Mouse (Mus musculus) heart, embryonic 12.5 days (tissue): ENCODE measurements around the gene Atf2. TPM values are rescaled to one million over a fixed set of nuclear protein-coding genes. Genes with fewer than 3 reads are reported as not detected.

Experiments used
- ATAC-seq: fragments of 200-750 bp; cut with Nextera tagmentation; 2 replicates; pipeline ENCODE4 v1.8.0; 2017; ENCODE audit warnings: moderate TSS enrichment, moderate library complexity; ENCODE audit not compliant: insufficient number of reproducible peaks, low FRiP score
- H3K27ac ChIP-seq: fragments of 300-500 bp; sonication (generic); 2 replicates; pipeline ENCODE4 v1.5.1; 2016; ENCODE audit warnings: mild to moderate bottlenecking, moderate library complexity; ENCODE audit not compliant: poor library complexity, severe bottlenecking
- H3K27me3 ChIP-seq: fragments of 300-500 bp; sonication (generic); replicated peaks from 2 replicates; pipeline ENCODE4 v1.6.1; 2016; ENCODE audit warnings: mild to moderate bottlenecking, moderate library complexity
- H3K36me3 ChIP-seq: fragments of 300-500 bp; sonication (generic); 2 replicates; pipeline ENCODE4 v1.6.1; 2016; ENCODE audit warnings: mild to moderate bottlenecking, moderate library complexity
- H3K4me1 ChIP-seq: fragments of 300-500 bp; sonication (generic); replicated peaks from 2 replicates; pipeline ENCODE4 v1.6.1; 2016; ENCODE audit warnings: mild to moderate bottlenecking
- H3K4me2 ChIP-seq: fragments of 300-500 bp; sonication (generic); 2 replicates; pipeline ENCODE4 v1.6.1; 2016; ENCODE audit warnings: mild to moderate bottlenecking, moderate library complexity
- H3K4me3 ChIP-seq: fragments of 300-500 bp; sonication (generic); 2 replicates; pipeline ENCODE4 v1.5.1; 2016; ENCODE audit warnings: mild to moderate bottlenecking
- H3K9ac ChIP-seq: fragments of 300-500 bp; sonication (generic); 2 replicates; pipeline ENCODE4 v1.6.1; 2016; ENCODE audit warnings: mild to moderate bottlenecking, moderate library complexity
- H3K9me3 ChIP-seq: fragments of 300-500 bp; sonication (generic); replicated peaks from 2 replicates; pipeline ENCODE4 v1.6.1; 2016; ENCODE audit warnings: mild to moderate bottlenecking, moderate library complexity
- WGBS: fragments of 180-500 bp; shearing (Covaris S2); methylation state at CpG from one replicate; pipeline ENCODE4 v1.1.7; 2016; 5-methylcytosine and 5-hydroxymethylcytosine counted together
- polyA plus RNA-seq: library from polyadenylated mRNA; unstranded; fragments of >200 nt; fragmentation: Nextera tagmentation; extraction: Ambion mirVana; gene quantifications from 2 replicates; pipeline ENCODE4 v1.2.1, GENCODE M21; 2016

The Atf2 gene
- polyA plus RNA-seq, 1 experiment from 2014 or later = 47.9 TPM

GRCm38 (mm10) chr2:73798136-73798535 lies 94.3 kb downstream of the Atf2 start:
- H3K27me3 ChIP-seq = no peaks in the 10 kb centered on the region
- H3K36me3 ChIP-seq = no peaks in the 10 kb centered on the region
- H3K9ac ChIP-seq = no peak overlapping the region
- H3K9me3 ChIP-seq = no peaks in the 10 kb centered on the region
- no peak for ATAC-seq
- H3K4me1 ChIP-seq = no peaks in the 10 kb centered on the region
- no peak overlapping the region for H3K27ac ChIP-seq
- no peak overlapping the region for H3K4me2 ChIP-seq
- 43% methylated on average over 4 of the region's 4 CpGs for WGBS
- no peak overlapping the region for H3K4me3 ChIP-seq

- H3K9ac ChIP-seq = no peak overlapping the region
- H3K4me1 ChIP-seq = no peaks in the 10 kb centered on the region
- 49% methylated on average over 19 of the region's 19 CpGs for WGBS
- ATAC-seq = no peak
- H3K9me3 ChIP-seq = no peaks in the 10 kb centered on the region
- peak overlapping the region; percentile 51 for H3K4me2 ChIP-seq
- peaks cover 5% of the 10 kb centered on the region; the same call in 1 of the 2 replicates for H3K27me3 ChIP-seq
- H3K27ac ChIP-seq = no peak overlapping the region
- no peaks in the 10 kb centered on the region for H3K36me3 ChIP-seq
- H3K4me3 ChIP-seq = no peak overlapping the region
Observed at GRCm38 (mm10) chr2:73791846-73792630, 100.4 kb downstream of the Atf2 start.

GRCm38 (mm10) chr2:73790332-73790731 lies 102.1 kb downstream of the Atf2 start:
- H3K9me3 ChIP-seq = no peaks in the 10 kb centered on the region
- WGBS = 80% methylated on average over 2 of the region's 2 CpGs
- H3K9ac ChIP-seq = no peak overlapping the region
- no peaks in the 10 kb centered on the region for H3K36me3 ChIP-seq
- no peak overlapping the region for H3K4me2 ChIP-seq
- no peaks in the 10 kb centered on the region for H3K4me1 ChIP-seq
- H3K27me3 ChIP-seq = peaks cover 5% of the 10 kb centered on the region; the same call in 1 of the 2 replicates
- H3K4me3 ChIP-seq = no peak overlapping the region
- no peak for ATAC-seq
- H3K27ac ChIP-seq = no peak overlapping the region

DNA sequence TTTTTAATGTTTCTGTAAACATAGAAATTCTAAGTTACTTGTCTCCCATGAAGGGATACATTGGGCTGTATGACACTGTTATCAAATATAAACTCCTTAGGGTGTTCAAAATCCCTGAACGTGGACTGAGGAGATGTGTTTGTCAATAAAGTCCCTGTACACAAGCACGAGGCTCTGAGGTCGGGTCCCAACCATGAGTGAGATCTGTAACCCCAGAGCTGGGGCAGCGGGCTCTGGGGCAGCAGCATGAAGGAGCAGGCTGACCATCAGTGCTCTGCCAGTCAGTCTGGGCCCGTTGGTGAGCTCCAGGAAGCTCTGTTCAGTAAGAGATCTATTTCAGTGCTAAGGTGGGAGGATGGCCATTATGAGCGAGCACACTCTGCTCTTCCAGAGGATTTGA lies 104.0 kb downstream of the Atf2 start:
- peaks cover 5% of the 10 kb centered on the region; the same call in 1 of the 2 replicates for H3K27me3 ChIP-seq
- H3K4me3 ChIP-seq = no peak overlapping the region
- no peaks in the 10 kb centered on the region for H3K36me3 ChIP-seq
- H3K4me1 ChIP-seq = no peaks in the 10 kb centered on the region
- no peak overlapping the region for H3K9ac ChIP-seq
- no peak overlapping the region for H3K4me2 ChIP-seq
- 67% methylated on average over 6 of the region's 6 CpGs for WGBS
- H3K27ac ChIP-seq = no peak overlapping the region
- no peak for ATAC-seq
- peaks cover 4% of the 10 kb centered on the region; the same call in 1 of the 2 replicates for H3K9me3 ChIP-seq

DNA sequence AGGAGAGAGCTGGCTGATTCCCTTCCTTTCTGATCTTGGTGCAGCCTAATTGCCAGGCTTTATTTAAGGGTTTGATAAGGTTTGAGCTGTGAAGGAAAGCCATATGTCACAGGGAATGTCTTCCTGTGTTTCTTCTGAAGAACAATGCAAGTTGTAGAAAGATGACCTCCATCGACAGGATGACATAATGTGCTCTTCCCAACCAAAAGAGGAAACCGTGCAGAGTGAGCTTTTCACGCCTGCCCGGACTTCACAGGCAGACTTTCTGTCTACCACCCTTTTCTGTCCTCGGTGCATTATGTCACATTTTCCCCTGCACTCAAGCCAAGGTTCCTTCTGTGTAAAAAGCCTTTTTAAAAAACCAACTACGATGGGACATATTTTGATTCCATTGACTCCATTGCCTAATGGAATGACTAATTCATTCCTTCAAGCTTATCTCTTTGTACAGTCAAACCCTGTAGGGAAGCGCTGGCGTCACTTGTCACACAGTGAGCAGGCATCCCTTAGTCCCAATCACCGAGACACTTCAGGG lies 110.0 kb downstream of the Atf2 start:
- Histone ChIP-seq H3K36me3 (no peaks in the 10 kb centered on the region), H3K4me2 (peak overlapping the region; percentile 55), H3K4me1 (peaks cover 15% of the 10 kb centered on the region; the same call in 1 of the 2 replicates), H3K27me3 (no peaks in the 10 kb centered on the region), H3K27ac (peak overlapping the region; percentile 55), H3K9me3 (peaks cover 4% of the 10 kb centered on the region; the same call in 1 of the 2 replicates), H3K4me3 (no peak overlapping the region), H3K9ac (no peak overlapping the region)
- 7% methylated on average over 9 of the region's 9 CpGs for WGBS
- ATAC-seq = peak; percentile 86

DNA sequence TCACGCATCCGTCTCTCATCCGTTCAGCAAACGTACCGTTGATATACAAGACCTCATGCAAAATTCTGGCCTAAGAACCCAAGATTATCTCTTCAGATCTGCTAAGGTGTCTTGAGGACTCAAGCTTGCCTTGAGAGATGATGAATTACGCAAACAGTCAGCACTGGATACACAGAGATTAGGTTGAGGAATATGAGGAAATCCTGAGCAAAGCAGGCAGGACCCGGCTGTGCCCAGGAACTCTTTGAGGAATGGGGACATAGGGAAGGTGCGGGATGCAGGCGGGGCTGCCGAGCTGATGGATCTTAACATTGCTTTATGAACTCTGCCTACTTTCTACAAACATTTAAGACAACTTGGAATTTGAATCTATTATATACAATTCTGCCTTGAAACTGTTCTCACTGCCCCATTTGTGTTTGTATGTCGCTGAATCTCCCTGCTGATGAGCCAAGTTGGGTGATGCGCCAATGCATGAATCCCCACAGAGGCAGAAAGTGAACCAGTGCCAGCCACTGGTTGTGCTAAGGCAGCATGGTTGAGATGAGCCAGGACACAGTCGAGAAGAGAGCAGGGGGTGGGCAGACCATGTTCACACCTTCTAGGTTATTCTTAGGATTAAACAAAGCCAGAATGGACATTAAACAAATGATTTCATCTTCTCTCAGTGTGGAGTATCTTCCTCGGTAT lies 112.0 kb downstream of the Atf2 start:
- Histone ChIP-seq H3K27me3 (no peaks in the 10 kb centered on the region), H3K9ac (no peak overlapping the region), H3K27ac (no peak overlapping the region), H3K4me2 (no peak overlapping the region), H3K4me3 (no peak overlapping the region), H3K4me1 (peaks cover 15% of the 10 kb centered on the region; the same call in 1 of the 2 replicates), H3K36me3 (no peaks in the 10 kb centered on the region), H3K9me3 (peaks cover 4% of the 10 kb centered on the region; the same call in 1 of the 2 replicates)
- 76% methylated on average over 14 of the region's 14 CpGs for WGBS
- no peak for ATAC-seq

GRCm38 (mm10) chr2:73779796-73780195 lies 112.6 kb downstream of the Atf2 start:
- peaks cover 15% of the 10 kb centered on the region; the same call in 1 of the 2 replicates for H3K4me1 ChIP-seq
- H3K9me3 ChIP-seq = peaks cover 4% of the 10 kb centered on the region; the same call in 1 of the 2 replicates
- H3K4me3 ChIP-seq = no peak overlapping the region
- no peak for ATAC-seq
- no peak overlapping the region for H3K27ac ChIP-seq
- H3K27me3 ChIP-seq = no peaks in the 10 kb centered on the region
- H3K36me3 ChIP-seq = no peaks in the 10 kb centered on the region
- H3K9ac ChIP-seq = no peak overlapping the region
- no peak overlapping the region for H3K4me2 ChIP-seq
- 53% methylated on average over 7 of the region's 7 CpGs for WGBS

- Histone ChIP-seq H3K4me2 (no peak overlapping the region), H3K9me3 (no peaks in the 10 kb centered on the region), H3K27me3 (no peaks in the 10 kb centered on the region), H3K4me3 (no peak overlapping the region), H3K36me3 (no peaks in the 10 kb centered on the region), H3K9ac (no peak overlapping the region), H3K27ac (no peak overlapping the region), H3K4me1 (peaks cover 15% of the 10 kb centered on the region; the same call in 1 of the 2 replicates)
- ATAC-seq = no peak
- WGBS = 68% methylated on average over 4 of the region's 4 CpGs
Observed at GRCm38 (mm10) chr2:73779016-73779595, 113.3 kb downstream of the Atf2 start.

DNA sequence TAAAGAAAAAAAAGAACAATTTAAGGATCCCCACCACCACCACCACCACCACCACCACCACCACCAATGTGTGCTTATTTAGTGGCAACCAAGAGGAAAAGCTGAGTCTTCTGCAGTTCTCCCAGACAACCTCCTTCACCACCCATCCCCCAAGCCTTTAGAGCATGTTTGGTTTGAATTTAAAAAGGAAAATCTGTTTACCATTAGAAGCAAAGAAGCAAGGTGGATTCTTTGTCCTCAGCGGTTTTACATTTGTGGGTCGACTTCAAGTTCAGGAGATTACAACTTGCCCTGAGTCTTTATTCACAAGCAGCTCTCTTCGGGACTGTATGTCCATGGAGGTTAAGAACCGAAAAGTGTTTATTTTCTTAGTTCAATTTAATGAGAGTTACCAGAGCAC lies 115.5 kb downstream of the Atf2 start:
- ATAC-seq = no peak
- WGBS = 36% methylated on average over 4 of the region's 4 CpGs
- Histone ChIP-seq H3K27ac (no peak overlapping the region), H3K36me3 (no peaks in the 10 kb centered on the region), H3K4me3 (no peak overlapping the region), H3K27me3 (no peaks in the 10 kb centered on the region), H3K4me2 (no peak overlapping the region), H3K4me1 (peaks cover 16% of the 10 kb centered on the region), H3K9me3 (no peaks in the 10 kb centered on the region), H3K9ac (no peak overlapping the region)

- WGBS = under 1% methylated on average over 22 of the region's 22 CpGs
- Histone ChIP-seq H3K4me2 (peak overlapping the region; percentile 83), H3K27me3 (no peaks in the 10 kb centered on the region), H3K9ac (peak overlapping the region; percentile 93), H3K4me1 (peaks cover 16% of the 10 kb centered on the region), H3K36me3 (no peaks in the 10 kb centered on the region), H3K9me3 (no peaks in the 10 kb centered on the region), H3K27ac (no peak overlapping the region), H3K4me3 (peak overlapping the region; percentile 100)
- ATAC-seq = no peak
Observed at GRCm38 (mm10) chr2:73775683-73776310, 116.6 kb downstream of the Atf2 start.
